Mouse (Mus musculus): ENCODE measurements around the gene Lrrc2. TPM values are rescaled to one million over a fixed set of nuclear protein-coding genes. Genes with fewer than 3 reads are reported as not detected.

Gene Lrrc2
- total and polyA plus RNA-seq, 2 experiments from 2014 or later = 11.4 to 14.6 TPM

- TF ChIP-seq CTCF (IDR thresholded peaks at IDR 0.05; ENCODE audit: low read depth) (no peak), EP300 (IDR thresholded peaks at IDR 0.05; ENCODE audit: low read depth) (no peak)
- ATAC-seq (ENCODE audit: insufficient read depth, low read depth) = no peak
- no peaks in the 10 kb centered on the region for H3K4me1 ChIP-seq (ENCODE audit: control insufficient read depth, insufficient read depth)
- H3K9ac ChIP-seq (replicated peaks; ENCODE audit: low read depth, low read length) = no peak overlapping the region
- no peaks in the 10 kb centered on the region for H3K9me3 ChIP-seq (replicated peaks; ENCODE audit: control insufficient read depth, low read length)
- H3K27ac ChIP-seq (ENCODE audit: low read depth) = no peak overlapping the region
- H3K4me2 ChIP-seq (ENCODE audit: low read depth, low read length) = no peak overlapping the region
- H3K4me3 ChIP-seq (ENCODE audit: low read depth, low read length) = no peak overlapping the region
- no peaks in the 10 kb centered on the region for H3K27me3 ChIP-seq (ENCODE audit: control insufficient read depth, insufficient read depth, low read length)
- 77% methylated on average over 2 of the region's 2 CpGs for WGBS
- no peaks in the 10 kb centered on the region for H3K36me3 ChIP-seq (replicated peaks; ENCODE audit: control insufficient read depth, insufficient read depth, low read length)
- DNase-seq (ENCODE audit: low spot score) = no peak
Measured at GRCm38 (mm10) chr9:110999056-110999455, 47.7 kb downstream of the Lrrc2 start.

- no peak overlapping the region for H3K27ac ChIP-seq (ENCODE audit: low read depth)
- H3K4me2 ChIP-seq (ENCODE audit: low read depth, low read length) = no peak overlapping the region
- 49% methylated on average over 10 of the region's 10 CpGs for WGBS
- H3K27me3 ChIP-seq (ENCODE audit: control insufficient read depth, insufficient read depth, low read length) = no peaks in the 10 kb centered on the region
- DNase-seq (ENCODE audit: low spot score) = no peak
- TF ChIP-seq EP300 (IDR thresholded peaks at IDR 0.05; ENCODE audit: low read depth) (no peak), CTCF (IDR thresholded peaks at IDR 0.05; ENCODE audit: low read depth) (no peak)
- H3K36me3 ChIP-seq (replicated peaks; ENCODE audit: control insufficient read depth, insufficient read depth, low read length) = no peaks in the 10 kb centered on the region
- H3K9me3 ChIP-seq (replicated peaks; ENCODE audit: control insufficient read depth, low read length) = no peaks in the 10 kb centered on the region
- no peak for ATAC-seq (ENCODE audit: insufficient read depth, low read depth)
- H3K9ac ChIP-seq (replicated peaks; ENCODE audit: low read depth, low read length) = no peak overlapping the region
- H3K4me3 ChIP-seq (ENCODE audit: low read depth, low read length) = no peak overlapping the region
- H3K4me1 ChIP-seq (ENCODE audit: control insufficient read depth, insufficient read depth) = no peaks in the 10 kb centered on the region
Measured at GRCm38 (mm10) chr9:110999856-111000255, 48.5 kb downstream of the Lrrc2 start.

GRCm38 (mm10) chr9:111001621-111002020, 50.3 kb downstream of the Lrrc2 start:
- WGBS = 85% methylated on average over 12 of the region's 12 CpGs
- TF ChIP-seq CTCF (IDR thresholded peaks at IDR 0.05; ENCODE audit: low read depth) (no peak), EP300 (IDR thresholded peaks at IDR 0.05; ENCODE audit: low read depth) (no peak)
- DNase-seq (ENCODE audit: low spot score) = no peak
- no peak for ATAC-seq (ENCODE audit: insufficient read depth, low read depth)
- Histone ChIP-seq H3K4me2 (ENCODE audit: low read depth, low read length) (no peak overlapping the region), H3K36me3 (replicated peaks; ENCODE audit: control insufficient read depth, insufficient read depth, low read length) (no peaks in the 10 kb centered on the region), H3K4me3 (ENCODE audit: low read depth, low read length) (no peak overlapping the region), H3K9me3 (replicated peaks; ENCODE audit: control insufficient read depth, low read length) (no peaks in the 10 kb centered on the region), H3K27me3 (ENCODE audit: control insufficient read depth, insufficient read depth, low read length) (no peaks in the 10 kb centered on the region), H3K4me1 (ENCODE audit: control insufficient read depth, insufficient read depth) (no peaks in the 10 kb centered on the region), H3K9ac (replicated peaks; ENCODE audit: low read depth, low read length) (no peak overlapping the region), H3K27ac (ENCODE audit: low read depth) (no peak overlapping the region)

GRCm38 (mm10) chr9:111003279-111003678, 51.9 kb downstream of the Lrrc2 start:
- TF ChIP-seq EP300 (IDR thresholded peaks at IDR 0.05; ENCODE audit: low read depth) = no peak
- TF ChIP-seq CTCF (IDR thresholded peaks at IDR 0.05; ENCODE audit: low read depth) = no peak
- ATAC-seq (ENCODE audit: insufficient read depth, low read depth) (no peak), DNase-seq (ENCODE audit: low spot score) (no peak)
- Histone ChIP-seq H3K27me3 (ENCODE audit: control insufficient read depth, insufficient read depth, low read length) (no peaks in the 10 kb centered on the region), H3K4me2 (ENCODE audit: low read depth, low read length) (no peak overlapping the region), H3K27ac (ENCODE audit: low read depth) (no peak overlapping the region), H3K4me1 (ENCODE audit: control insufficient read depth, insufficient read depth) (no peaks in the 10 kb centered on the region), H3K36me3 (replicated peaks; ENCODE audit: control insufficient read depth, insufficient read depth, low read length) (no peaks in the 10 kb centered on the region), H3K9me3 (replicated peaks; ENCODE audit: control insufficient read depth, low read length) (no peaks in the 10 kb centered on the region), H3K4me3 (ENCODE audit: low read depth, low read length) (no peak overlapping the region), H3K9ac (replicated peaks; ENCODE audit: low read depth, low read length) (no peak overlapping the region)
- WGBS = 87% methylated on average over 9 of the region's 9 CpGs

GRCm38 (mm10) chr9:111006544-111006943, 55.2 kb downstream of the Lrrc2 start:
- no peaks in the 10 kb centered on the region for H3K9me3 ChIP-seq (replicated peaks; ENCODE audit: control insufficient read depth, low read length)
- no peak overlapping the region for H3K4me2 ChIP-seq (ENCODE audit: low read depth, low read length)
- WGBS = 79% methylated on average over 2 of the region's 2 CpGs
- DNase-seq (ENCODE audit: low spot score) = no peak
- ATAC-seq (ENCODE audit: insufficient read depth, low read depth) = no peak
- no peak overlapping the region for H3K27ac ChIP-seq (ENCODE audit: low read depth)
- no peaks in the 10 kb centered on the region for H3K4me1 ChIP-seq (ENCODE audit: control insufficient read depth, insufficient read depth)
- H3K4me3 ChIP-seq (ENCODE audit: low read depth, low read length) = no peak overlapping the region
- H3K36me3 ChIP-seq (replicated peaks; ENCODE audit: control insufficient read depth, insufficient read depth, low read length) = no peaks in the 10 kb centered on the region
- no peak for TF ChIP-seq CTCF (IDR thresholded peaks at IDR 0.05; ENCODE audit: low read depth)
- no peak for TF ChIP-seq EP300 (IDR thresholded peaks at IDR 0.05; ENCODE audit: low read depth)
- H3K27me3 ChIP-seq (ENCODE audit: control insufficient read depth, insufficient read depth, low read length) = no peaks in the 10 kb centered on the region
- no peak overlapping the region for H3K9ac ChIP-seq (replicated peaks; ENCODE audit: low read depth, low read length)

- ATAC-seq (ENCODE audit: insufficient read depth, low read depth) (no peak), DNase-seq (ENCODE audit: low spot score) (no peak)
- Histone ChIP-seq H3K4me2 (ENCODE audit: low read depth, low read length) (no peak overlapping the region), H3K4me3 (ENCODE audit: low read depth, low read length) (no peak overlapping the region), H3K4me1 (ENCODE audit: control insufficient read depth, insufficient read depth) (peaks cover 7% of the 10 kb centered on the region; the same call in 1 of the 2 replicates), H3K9ac (replicated peaks; ENCODE audit: low read depth, low read length) (no peak overlapping the region), H3K27me3 (ENCODE audit: control insufficient read depth, insufficient read depth, low read length) (no peaks in the 10 kb centered on the region), H3K9me3 (replicated peaks; ENCODE audit: control insufficient read depth, low read length) (no peaks in the 10 kb centered on the region), H3K27ac (ENCODE audit: low read depth) (no peak overlapping the region), H3K36me3 (replicated peaks; ENCODE audit: control insufficient read depth, insufficient read depth, low read length) (no peaks in the 10 kb centered on the region)
- WGBS = 58% methylated on average over 3 of the region's 3 CpGs
- TF ChIP-seq EP300 (IDR thresholded peaks at IDR 0.05; ENCODE audit: low read depth) (no peak), CTCF (IDR thresholded peaks at IDR 0.05; ENCODE audit: low read depth) (no peak)
Measured at GRCm38 (mm10) chr9:111009763-111010162, 58.4 kb downstream of the Lrrc2 start.

All from heart, postnatal 0 days (tissue).